Mouse (Mus musculus): ENCODE data around the gene Rhoc. TPM values are rescaled to one million over a fixed set of nuclear protein-coding genes. Genes with fewer than 3 reads are reported as not detected.

Gene Rhoc
- total RNA-seq (2012; rRNA removed) (not detected in 2 replicates), polyA plus RNA-seq (2012; ENCODE audit: insufficient read depth in 1 of 2, insufficient read length in 2 of 2, low read depth in 1 of 2, low replicate concordance in 2 of 2, missing spikeins in 1 of 2) (under 1 TPM in 1 of 2 experiments, not detected in 1; 0.21 TPM)

DNA sequence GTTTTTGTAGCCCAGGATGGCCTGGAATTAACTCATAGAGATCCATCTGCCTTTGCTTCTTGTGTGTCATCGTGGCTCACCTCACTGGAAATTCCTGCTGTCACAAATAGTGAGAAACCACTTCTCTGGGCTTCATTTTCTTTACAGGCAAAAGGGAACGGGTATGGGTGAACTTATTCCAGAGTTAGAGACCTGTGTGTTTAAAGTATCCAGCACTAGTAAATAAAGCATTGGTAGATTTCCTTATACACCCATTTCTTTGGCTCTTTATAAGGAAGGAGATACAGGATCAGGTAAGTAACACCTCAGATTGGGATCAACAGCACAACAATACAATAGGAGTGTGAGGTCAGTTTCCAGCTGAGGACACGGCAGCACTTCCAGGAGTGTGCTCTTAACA lies at the start of gene Rhoc:
TSS of gene Rhoc (plus strand) at position 301 of the 400 bp plus-strand sequence.
- Histone ChIP-seq H3K36me3 (ENCODE audit: control insufficient read depth in 1 of 2, insufficient read depth in 2 of 2, low read length in 2 of 2) (peaks cover 0 to 13% of the 10 kb centered on the region in 2 experiments; a peak in 2 of 4 replicates), H3K27me3 (ENCODE audit: control insufficient read depth in 1 of 2, insufficient read depth in 2 of 2, low read length in 2 of 2) (no peaks in the 10 kb centered on the region)

DNA sequence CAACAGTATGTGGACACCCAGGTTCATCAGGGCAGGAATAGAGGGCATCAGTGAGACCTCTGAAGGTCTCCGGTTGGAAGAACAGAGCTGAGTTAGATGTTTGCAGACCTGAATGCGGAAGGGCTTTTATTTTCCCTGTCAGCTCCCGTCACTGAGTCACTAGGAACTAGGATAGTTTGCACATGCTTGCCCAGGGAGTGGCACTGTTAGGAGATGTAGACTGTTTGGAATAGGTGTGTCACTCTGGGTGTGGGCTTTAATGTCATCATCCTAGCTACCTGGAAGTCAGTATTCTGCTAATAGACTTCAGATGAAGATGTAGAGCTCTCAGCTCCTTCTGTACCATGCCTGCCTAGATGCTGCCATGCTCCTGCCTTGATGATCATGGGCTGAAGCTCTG lies 46.2 kb upstream of the Rhoc start:
- Histone ChIP-seq H3K79me2 (ENCODE audit: control insufficient read depth, insufficient read depth, low read length, poor library complexity) (no peaks in the 10 kb centered on the region), H3K9ac (ENCODE audit: control insufficient read depth, low read depth, low read length, poor library complexity, severe bottlenecking) (no peak overlapping the region), H3K36me3 (ENCODE audit: control insufficient read depth in 1 of 2, insufficient read depth in 2 of 2, low read length in 2 of 2) (no peaks in the 10 kb centered on the region), H3K4me3 (ENCODE audit: control insufficient read depth in 1 of 2, insufficient read depth in 1 of 2, low read depth in 2 of 2, low read length in 2 of 2) (no peak overlapping the region), H3K27me3 (ENCODE audit: control insufficient read depth in 1 of 2, insufficient read depth in 2 of 2, low read length in 2 of 2) (peaks cover 6 to 8% of the 10 kb centered on the region in 2 experiments), H3K27ac (ENCODE audit: control insufficient read depth, low read depth, low read length) (no peak overlapping the region), H3K9me3 (replicated peaks; ENCODE audit: insufficient read depth, low read length) (no peaks in the 10 kb centered on the region), H3K4me1 (ENCODE audit: control insufficient read depth in 1 of 2, insufficient read depth in 2 of 2, low read length in 2 of 2) (no peaks in the 10 kb centered on the region)
- TF ChIP-seq USF1 (IDR thresholded peaks at IDR 0.05; ENCODE audit: low read depth, low read length) (no peak), SMC3 (IDR thresholded peaks at IDR 0.05; ENCODE audit: low read depth, low read length) (no peak), ELF1 (IDR thresholded peaks at IDR 0.05; ENCODE audit: low read depth, low read length) (no peak), HCFC1 (IDR thresholded peaks at IDR 0.05; ENCODE audit: low read depth, low read length) (no peak)
- no peak for DNase-seq (ENCODE audit: low read depth, low spot score)

More for the DNA sequence above, at the start of gene Rhoc:
- TF ChIP-seq UBTF (IDR thresholded peaks at IDR 0.05; ENCODE audit: borderline replicate concordance, insufficient read depth, low read depth, low read length) (no peak), MAX (IDR thresholded peaks at IDR 0.05; ENCODE audit: low read length) (no peak), POLR2AphosphoS2 (IDR thresholded peaks at IDR 0.05; ENCODE audit: low read length) (no peak), ETS1 (IDR thresholded peaks at IDR 0.05; ENCODE audit: low read depth, low read length) (no peak), ZKSCAN1 (IDR thresholded peaks at IDR 0.05; ENCODE audit: low read depth, low read length) (no peak), MYB (IDR thresholded peaks at IDR 0.05; ENCODE audit: low read depth, low read length) (no peak), SIN3A (IDR thresholded peaks at IDR 0.05; ENCODE audit: low read length) (no peak), HCFC1 (IDR thresholded peaks at IDR 0.05; ENCODE audit: low read depth, low read length) (no peak), GATA1 (IDR thresholded peaks at IDR 0.05; ENCODE audit: low read depth, low read length) (no peak), ZNF384 (IDR thresholded peaks at IDR 0.05; ENCODE audit: low read depth, low read length) (no peak), POLR2A (IDR thresholded peaks at IDR 0.05; ENCODE audit: control insufficient read depth in 1 of 2, insufficient read depth in 1 of 2, low read depth in 1 of 2, low read length in 2 of 2, poor library complexity in 1 of 2) (no peak), BHLHE40 (IDR thresholded peaks at IDR 0.05; ENCODE audit: borderline replicate concordance, low read depth, low read length) (no peak), RAD21 (IDR thresholded peaks at IDR 0.05; ENCODE audit: low read depth, low read length) (no peak), ZMIZ1 (IDR thresholded peaks at IDR 0.05; ENCODE audit: low read depth, low read length) (no peak), E2F4 (IDR thresholded peaks at IDR 0.05; ENCODE audit: borderline replicate concordance, low read depth, low read length) (no peak), CHD2 (IDR thresholded peaks at IDR 0.05; ENCODE audit: low read length) (no peak), ELF1 (IDR thresholded peaks at IDR 0.05; ENCODE audit: low read depth, low read length) (no peak)
- Histone ChIP-seq H3K9ac (ENCODE audit: control insufficient read depth, low read depth, low read length, poor library complexity, severe bottlenecking) (no peak within 1 kb of the TSS), H3K79me2 (ENCODE audit: control insufficient read depth, insufficient read depth, low read length, poor library complexity) (no peaks in the 10 kb centered on the region), H3K4me3 (ENCODE audit: control insufficient read depth in 1 of 2, insufficient read depth in 1 of 2, low read depth in 2 of 2, low read length in 2 of 2) (no peak within 1 kb of the TSS), H3K27ac (ENCODE audit: control insufficient read depth, low read depth, low read length) (no peak within 1 kb of the TSS), H3K4me1 (ENCODE audit: control insufficient read depth in 1 of 2, insufficient read depth in 2 of 2, low read length in 2 of 2) (peaks cover 8 to 16% of the 10 kb centered on the region in 2 experiments), H3K9me3 (replicated peaks; ENCODE audit: insufficient read depth, low read length) (no peaks in the 10 kb centered on the region)
- no peak for DNase-seq (ENCODE audit: low read depth, low spot score)

All from MEL (cell line).